Mouse (Mus musculus) granulocyte monocyte progenitor cell, adult 5-6 weeks (primary cell): ENCODE results near the gene Bad. TPM values are rescaled to one million over a fixed set of nuclear protein-coding genes. Genes with fewer than 3 reads are reported as not detected.
"Not testable (repeated sequence)": the region's sequence is repeated elsewhere in the genome, so short reads cannot be mapped to it uniquely, and the experiment has no call there.

Source experiments
- ATAC-seq: replicated peaks from 2 replicates; pipeline ENCODE4 v1.8.0; 2016; ENCODE audit warnings: mild to moderate bottlenecking, moderate TSS enrichment, inconsistent platforms; ENCODE audit not compliant: poor library complexity, severe bottlenecking
- total RNA-seq, 2 experiments: library from RNA; stranded (forward) in 1 of 2; stranded (reverse) in 1 of 2; fragments of 200-712, 200-1000 nt in 1 of 2; fragments of >200 nt in 1 of 2; fragmentation: Nextera tagmentation in 1 of 2; gene quantifications; 2 replicates each; pipeline ENCODE4 v1.2.3; 2014 to 2017

The Bad gene
- total RNA-seq, 2 experiments from 2014 or later = 34.5 to 69.0 TPM

DNA sequence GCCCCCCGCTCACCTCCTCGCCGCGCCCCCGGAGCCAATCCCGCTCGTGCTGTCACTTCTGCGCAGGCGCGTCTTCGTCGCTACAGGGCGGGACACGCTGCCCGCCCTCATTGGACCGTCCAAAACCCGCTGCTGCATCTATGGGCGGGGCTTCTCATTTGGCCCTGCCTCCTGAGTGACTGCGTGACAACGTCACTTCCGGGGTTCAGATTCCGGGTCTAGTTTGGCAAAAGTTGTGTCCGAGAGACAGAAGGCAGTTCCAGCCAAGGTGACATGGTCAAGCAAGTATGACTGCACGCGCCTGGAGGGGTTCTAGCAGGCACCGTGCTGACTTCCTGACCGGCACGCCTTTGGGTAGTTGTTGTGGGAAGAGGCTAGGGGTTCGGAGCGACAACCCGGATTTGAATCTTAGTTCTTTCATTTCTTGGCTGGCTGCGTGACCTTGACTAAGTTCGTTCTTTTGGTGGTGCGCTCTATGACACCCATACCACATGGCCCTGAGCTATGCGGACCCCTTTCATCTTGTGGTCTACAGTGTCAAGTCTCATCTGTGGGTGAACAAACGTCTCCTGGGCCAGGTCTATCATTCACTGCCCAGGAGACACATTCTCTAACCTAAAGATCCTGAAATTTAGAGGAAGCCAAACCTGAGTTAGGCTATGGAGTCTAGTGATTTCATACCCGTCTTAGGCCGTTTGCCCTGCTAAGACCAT lies 38.9 kb downstream of the Bad start, which contains the start of gene Fkbp2:
Fkbp2 (minus strand) TSS at position 121 of the 713 bp plus-strand sequence.
- ATAC-seq = peak; percentile 49

DNA sequence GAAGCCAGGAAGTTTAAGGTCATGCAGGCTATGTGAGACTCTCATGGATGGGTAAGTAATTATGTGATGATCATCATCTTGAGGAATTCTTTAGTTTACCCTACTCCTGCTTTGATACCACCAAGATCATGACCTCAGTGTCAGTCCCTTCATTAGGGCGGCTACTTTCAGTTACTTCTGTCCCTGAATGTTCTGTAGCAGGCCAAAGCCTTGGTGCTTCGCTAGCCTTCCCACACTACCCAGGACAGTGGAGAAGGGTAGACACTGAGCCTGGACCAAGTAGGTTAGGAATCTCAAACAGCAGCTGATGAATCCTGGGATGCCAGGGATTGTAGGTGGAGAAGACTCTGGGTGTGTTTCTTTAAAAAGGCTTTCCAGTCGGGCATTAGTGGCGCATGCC lies 39.8 kb downstream of the Bad start:
- no peak for ATAC-seq

DNA sequence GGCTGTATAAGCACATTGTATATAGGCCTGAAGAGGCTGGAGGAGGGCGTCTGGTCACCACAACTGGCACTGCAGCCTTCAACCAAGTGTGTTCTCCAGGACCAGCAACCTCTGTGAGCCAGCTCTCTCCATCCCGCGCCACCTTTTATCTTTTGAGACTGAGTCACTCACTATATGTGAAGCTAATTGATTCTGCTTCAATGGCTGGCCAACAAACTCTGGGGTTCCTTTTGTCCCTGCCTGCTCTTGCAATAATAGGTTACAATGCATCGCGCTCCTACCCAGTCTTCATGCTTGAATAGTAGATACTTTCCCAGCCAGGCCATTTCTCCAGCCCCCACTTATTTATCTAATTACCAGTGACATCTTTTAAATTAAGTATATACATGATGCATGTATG lies 42.0 kb downstream of the Bad start:
- ATAC-seq = no peak

DNA sequence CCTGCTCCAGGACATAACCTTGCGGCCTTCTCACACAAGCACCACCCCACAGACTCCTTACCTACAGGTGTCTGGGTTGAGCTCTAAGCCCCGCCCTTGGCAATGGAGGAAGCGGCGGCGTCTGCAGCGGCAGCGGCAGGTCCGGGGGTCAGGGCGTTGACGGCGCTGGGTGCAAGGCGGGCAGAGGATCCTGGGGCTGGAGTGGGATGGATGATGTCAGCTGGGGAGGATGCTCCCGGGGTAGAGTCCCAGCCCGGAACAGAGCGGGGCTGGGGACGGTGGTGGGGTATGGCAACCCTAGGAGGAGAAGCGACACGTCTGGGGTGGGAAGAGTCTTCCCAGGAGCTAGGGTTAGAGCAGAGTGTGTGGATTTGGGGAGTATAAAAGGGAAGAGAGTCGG lies 43.6 kb downstream of the Bad start:
- no peak for ATAC-seq

DNA sequence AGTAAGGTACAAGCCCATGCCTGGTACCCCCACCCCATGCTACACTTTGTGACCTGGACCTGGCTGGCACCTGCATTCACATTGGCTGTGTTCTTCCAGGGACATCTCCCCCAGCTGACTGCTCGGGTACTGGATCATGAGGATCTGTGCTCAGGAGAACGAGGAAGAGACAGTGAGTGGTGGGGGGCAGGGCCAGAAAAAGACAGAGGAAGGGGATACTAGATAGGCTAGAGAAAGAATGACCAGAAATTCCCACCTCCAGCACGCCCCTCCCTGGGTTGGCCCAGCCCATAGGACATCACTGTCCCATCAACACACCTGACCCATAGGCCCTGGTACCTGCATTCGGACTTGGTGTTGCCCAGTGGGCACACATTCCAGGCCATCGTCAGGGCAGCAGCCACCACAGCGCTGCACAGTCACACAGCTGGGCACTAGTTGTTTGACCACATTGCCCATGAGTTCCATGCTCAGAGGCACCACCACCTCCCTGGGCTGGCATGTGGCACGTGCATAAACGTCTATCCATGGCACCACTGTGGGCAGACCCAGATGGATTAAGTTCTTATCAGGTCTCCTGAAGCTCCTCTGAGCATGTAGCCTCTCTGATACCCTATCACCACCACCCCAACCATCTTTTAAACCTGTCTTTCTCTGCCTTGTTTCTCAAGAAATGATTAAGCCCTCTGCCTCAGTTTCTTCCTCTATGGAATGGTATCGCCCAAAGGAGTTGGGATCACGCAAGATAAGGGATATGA lies 44.5 kb downstream of the Bad start:
- ATAC-seq = no peak

DNA sequence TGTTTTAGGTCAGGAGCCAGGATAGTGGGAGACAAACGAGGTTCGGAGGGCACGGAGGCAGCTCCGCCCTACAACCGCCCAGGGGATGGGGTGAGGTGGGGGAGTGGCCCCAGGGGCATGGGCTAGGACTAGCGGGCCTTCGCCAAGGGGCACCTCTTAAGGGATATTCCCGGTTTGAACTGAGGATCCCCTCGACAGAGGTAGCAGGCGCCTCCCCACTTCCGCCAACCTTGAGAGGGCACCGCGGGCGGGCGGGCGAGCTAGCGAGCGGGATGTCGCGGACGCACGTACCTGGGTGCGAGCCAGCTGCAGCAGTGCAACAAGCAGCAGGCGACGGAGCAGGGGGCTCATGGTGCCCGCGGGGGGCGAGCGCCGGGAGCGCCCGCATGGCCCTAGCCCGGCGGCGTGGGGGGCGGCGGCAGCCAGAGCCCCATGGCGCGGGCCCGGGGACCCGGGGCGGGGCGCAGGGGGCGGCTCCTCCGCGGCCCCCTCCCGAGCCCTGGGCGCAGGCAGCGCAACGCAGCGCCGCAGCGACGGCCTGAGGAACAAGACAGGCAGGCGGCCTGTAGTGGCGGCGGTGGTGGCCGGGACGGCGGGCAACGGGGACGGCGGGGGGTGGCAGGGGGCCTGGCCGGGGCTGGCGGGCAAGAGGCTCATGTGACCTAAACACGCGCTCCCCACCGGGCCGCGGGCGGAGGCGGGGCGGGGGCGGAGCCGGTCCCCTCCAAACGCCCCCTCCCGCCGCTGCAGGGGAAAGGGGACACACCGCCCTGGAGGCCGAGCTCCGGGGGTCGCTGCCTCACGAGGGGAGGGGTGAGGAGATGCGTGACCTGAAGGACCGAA lies 45.6 kb downstream of the Bad start, which contains the start of gene Vegfb:
Vegfb (minus strand) TSS at position 591 of the 843 bp plus-strand sequence.
- ATAC-seq = peak; percentile 61

DNA sequence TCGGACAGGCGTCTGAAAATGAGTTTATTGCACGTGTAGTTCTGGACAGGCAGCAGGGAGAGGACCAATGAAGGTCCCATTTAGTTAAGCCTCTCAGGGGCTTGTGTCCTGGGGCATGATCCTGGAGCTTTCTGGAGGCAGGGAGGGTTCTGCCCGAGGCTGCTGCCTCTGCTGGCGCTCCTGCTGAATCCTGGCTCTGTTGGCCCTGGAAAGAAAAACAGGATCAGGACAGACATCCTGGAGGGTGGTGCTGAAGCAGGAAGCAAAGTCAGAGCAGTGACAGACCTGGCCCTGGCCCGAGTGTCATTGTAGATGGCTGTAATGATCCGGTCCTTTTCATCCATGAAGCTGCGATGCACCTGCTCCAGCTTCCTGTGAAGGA lies 46.2 kb downstream of the Bad start:
- no peak for ATAC-seq

DNA sequence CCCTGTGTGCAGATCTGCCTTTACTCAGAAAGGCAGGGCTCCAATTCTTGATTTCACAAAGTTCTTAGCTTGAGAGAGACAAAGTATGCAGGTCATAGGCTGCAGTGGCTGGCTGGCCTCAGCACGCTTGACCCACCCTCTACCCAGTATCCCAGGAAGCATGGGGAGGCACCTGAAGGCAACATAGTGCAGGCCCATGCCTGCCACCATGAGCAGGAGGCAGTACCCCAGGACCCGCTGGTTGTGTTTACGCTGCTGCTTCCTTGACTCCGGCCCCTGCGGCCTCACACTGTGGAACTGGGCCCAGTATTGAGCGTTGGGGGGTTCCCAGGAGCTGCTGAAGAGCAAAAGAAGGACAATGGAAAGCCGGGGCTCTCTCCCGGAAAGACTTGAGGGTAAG lies 47.6 kb downstream of the Bad start:
- ATAC-seq = no peak

DNA sequence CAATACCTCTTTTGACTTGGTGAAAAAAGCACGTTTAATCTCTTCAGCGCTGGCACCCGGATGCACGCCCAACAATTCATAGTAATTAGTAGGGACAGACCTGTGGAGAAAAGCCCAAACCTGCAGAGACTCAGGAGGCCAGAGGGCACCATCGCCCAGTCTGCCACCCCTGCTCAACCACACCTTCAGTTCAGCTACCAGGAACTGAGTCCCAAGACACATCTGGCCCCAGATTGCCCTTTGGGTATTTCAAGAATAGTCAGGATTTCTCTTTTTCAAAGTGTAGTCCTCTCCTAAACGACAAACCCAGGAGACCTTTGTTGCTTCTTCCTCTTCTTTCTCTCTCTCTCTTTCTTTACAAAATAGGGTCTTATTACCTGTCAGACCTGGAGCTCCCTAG lies 49.1 kb downstream of the Bad start:
- ATAC-seq = no peak

DNA sequence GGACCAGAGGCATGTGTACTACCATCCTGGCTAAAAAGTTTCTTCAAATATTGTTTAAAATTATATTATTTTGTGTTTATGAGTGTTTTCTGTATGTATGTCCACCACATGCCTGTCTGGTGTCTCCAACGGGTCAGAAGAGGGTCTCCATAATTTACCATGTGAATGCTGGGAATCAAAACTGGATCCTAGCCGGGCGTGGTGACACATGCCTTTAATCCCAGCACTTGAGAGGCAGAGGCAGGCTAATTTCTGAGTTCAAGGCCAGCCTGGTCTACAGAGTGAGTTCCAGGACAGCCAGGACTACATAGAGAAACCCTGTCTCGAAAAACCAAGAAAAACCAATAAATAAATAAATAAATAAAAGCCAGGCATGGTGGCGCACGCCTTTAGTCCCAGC lies 49.5 kb downstream of the Bad start:
- not testable (repeated sequence) for ATAC-seq

DNA sequence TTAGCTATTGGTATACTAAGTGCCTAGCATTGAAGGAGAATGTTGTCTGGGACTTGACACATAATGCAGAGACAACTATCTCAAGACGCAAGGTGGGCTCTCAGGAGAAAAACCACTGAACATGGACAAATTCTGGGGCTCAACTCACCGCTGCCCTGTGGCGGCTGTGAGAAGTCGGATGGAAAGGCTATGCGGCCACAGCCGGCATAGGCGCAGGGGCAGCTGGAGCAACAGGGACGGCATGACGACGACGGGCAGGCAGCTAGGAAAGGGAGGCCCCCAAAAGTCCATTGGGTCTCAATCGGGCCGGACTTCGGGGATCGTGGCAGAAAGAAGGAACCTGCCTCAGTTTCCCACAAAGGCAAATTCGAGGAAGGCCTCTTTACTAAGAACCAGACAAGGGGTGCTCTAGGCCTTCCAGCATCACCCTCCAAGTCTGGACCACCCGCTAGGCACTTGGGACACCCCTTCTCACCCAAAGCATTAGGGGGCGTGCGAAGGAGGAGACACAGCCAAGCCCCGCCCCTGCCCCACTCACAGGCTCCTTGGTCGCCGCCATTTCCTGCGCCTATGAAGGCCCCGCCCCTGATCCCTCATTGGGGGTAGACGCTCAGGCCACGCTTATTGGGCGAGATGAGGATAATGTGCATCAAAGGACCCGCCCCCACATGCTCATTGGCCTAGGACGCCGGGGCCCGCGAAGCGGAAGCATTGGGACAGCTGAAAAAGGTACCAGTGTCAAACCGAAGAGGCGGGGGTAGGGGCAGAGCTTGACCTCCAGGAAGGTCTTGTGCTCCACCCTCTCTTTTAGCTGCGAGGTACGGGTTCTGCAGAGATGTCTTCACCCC lies 50.6 kb downstream of the Bad start, which contains the start of gene Dnajc4:
Dnajc4 (minus strand) TSS at position 562 of the 848 bp plus-strand sequence.
- ATAC-seq = peak; percentile 89

DNA sequence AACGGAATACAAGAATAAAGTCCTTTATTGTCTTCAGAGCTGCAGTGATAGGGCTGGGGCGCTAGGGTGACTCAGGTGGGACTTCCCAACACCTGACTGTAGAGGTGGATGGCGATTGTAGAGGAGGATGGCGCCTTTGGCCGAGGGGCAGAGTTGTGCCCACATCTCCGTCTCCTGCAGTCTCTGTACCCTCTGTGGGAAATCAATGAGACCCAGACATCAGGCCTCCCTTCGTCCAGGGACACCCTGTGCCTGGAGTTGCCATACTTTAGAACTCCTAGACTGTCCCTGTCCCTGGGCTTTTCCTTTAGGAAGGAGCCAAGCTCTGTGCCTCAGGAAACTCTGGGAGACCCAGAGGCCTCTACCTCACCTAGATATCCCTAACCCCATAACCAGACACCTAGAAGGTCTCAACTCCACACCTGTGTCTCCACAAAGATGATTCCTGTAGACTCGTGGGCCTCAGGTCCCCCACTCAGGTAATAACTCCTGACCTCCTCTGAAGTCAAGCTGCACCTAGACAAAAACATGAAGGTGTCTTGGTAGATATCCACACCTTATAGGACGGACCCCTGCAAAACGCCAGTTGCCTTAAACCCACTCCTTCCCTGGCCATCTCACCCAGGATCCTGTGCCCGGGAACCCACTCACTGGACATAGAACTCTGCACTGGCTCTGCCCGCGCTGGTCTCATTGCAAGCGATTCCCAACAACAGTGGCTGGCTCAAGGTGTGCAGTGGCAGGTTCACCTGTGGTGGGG lies 51.5 kb downstream of the Bad start:
- ATAC-seq = no peak

DNA sequence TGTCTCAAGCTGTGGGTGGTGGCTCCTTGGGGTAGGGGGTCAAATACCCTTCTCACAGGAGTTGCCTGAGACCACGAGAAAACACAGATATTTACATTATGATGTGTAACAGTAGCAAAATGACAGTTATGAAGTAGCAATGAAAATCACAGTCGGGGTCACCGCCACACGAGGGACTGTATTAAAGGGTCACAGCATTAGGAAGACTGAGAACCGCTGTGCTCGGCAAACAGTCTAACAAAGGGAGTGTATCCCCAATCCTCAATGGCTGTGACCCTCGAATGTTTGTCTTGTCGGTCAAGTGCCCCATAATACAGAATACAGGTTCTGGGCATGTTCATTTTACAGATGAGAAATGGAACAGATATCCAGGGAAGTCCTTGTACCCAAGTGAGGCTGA lies 52.3 kb downstream of the Bad start:
- ATAC-seq = no peak

DNA sequence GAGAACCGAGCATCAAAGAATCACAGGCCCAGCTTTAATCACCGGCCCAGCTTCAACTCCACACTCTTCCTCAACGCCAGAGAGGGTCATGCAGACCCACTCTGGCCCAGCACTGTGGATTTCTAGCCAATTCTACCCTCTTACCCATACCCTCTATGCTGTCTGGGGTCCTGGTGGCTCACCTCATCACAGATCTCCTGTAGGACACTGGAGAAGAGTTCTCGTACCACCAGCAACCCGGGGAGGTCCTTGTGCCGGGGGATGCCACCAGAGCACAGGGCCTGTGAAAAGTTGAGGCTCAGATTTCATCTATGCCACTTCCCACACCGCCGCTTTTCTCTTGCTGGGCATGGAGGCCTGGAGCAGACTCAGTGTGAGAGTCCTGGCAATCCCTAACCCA lies 52.8 kb downstream of the Bad start:
- ATAC-seq = no peak

DNA sequence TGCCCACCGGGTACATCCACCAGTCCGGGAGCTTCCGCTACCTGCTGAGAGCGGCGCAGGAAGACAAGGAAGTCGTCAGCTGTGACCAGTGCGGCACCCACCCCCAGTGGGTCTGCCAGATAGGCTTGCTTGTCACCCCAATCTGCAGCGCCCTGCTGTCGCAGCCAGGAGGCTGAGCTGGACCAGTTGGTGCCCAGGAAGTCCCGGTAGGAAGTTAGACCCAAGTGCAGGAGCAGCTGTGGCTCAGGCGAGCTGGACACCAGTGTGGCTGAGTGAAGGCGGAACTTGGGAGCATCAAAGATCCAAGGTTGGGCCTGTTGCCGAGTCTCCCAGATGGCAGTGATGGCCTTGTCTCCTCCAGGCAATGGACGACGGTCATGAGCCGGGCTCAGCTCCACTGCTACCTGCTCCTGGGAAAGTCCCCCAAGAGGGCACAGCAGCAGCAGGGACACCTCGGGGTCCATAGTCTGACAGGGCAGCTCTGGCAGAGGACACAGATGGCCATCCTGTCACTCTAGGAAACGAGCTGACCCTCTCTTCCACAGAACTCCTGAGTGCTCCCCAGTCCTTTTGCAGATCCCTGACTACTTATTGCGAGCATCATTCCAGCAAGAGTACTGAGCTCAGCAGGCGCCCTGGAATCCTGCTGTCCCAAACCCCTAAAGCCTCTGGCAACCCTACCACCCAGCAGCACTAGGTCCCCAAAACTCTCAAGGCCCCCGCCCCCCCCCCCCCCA lies 53.8 kb downstream of the Bad start:
- ATAC-seq = no peak

DNA sequence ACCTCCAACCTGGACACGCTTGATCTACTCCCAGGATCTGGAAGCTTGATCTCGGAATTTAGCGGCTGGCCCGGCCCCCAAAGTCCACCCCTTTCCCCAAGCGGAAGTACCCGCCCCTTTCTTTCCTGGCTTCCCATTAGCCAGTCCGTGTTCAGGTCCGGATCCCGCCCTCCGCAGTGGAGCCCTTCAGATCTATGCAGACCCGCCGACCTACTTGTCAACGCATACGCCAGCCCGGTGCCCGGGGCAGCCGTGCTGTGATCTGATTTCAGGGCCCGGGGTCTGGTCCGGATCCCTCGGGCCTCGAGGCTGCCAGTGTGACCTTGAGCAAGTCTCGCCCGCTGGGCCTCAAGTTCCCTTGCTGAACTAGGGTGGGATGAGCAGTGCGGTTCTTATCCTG lies 54.3 kb downstream of the Bad start, which contains the start of the genes Nudt22 and Trpt1:
Nudt22 (minus strand) TSS at position 112 of the 400 bp plus-strand sequence.
Trpt1 (plus strand) TSS at position 126 of the 400 bp plus-strand sequence.
- peak; percentile 72 for ATAC-seq

DNA sequence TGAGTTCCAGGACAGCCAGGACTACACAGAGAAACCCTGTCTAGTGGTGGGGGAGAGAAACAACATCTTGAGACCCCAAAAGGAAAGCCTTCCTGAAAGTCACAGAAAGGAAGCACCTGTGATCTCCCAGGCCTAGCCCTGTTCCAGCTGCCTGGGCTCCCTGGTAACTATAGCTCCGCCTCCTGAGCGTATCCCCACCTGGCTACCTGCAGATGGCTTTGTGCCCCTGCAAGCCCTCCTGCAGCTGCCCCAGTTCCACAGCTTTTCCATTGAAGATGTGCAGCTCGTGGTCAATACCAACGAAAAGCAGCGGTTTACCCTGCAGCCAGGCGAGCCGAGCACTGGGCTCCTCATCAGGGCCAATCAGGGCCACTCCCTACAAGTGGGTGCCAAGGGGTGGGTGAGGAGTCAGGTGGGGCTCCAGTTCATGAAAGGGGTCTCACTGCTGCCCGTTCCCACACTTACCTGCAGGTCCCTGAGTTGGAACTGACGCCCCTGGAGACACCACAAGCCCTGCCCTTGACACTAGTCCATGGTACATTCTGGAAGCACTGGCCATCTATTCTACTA lies 56.1 kb downstream of the Bad start:
- ATAC-seq = no peak
